Mouse (Mus musculus): ENCODE data around the gene Kctd10. TPM values are rescaled to one million over a fixed set of nuclear protein-coding genes. Genes with fewer than 3 reads are reported as not detected.
A peak's percentile ranks its signal among the peaks of the same experiment; 100 is the strongest.

Gene Kctd10
- 93.2 and 99.8 TPM in 2 replicates for polyA plus RNA-seq (2016; fragmentation: Nextera tagmentation; extraction: Ambion mirVana)

DNA sequence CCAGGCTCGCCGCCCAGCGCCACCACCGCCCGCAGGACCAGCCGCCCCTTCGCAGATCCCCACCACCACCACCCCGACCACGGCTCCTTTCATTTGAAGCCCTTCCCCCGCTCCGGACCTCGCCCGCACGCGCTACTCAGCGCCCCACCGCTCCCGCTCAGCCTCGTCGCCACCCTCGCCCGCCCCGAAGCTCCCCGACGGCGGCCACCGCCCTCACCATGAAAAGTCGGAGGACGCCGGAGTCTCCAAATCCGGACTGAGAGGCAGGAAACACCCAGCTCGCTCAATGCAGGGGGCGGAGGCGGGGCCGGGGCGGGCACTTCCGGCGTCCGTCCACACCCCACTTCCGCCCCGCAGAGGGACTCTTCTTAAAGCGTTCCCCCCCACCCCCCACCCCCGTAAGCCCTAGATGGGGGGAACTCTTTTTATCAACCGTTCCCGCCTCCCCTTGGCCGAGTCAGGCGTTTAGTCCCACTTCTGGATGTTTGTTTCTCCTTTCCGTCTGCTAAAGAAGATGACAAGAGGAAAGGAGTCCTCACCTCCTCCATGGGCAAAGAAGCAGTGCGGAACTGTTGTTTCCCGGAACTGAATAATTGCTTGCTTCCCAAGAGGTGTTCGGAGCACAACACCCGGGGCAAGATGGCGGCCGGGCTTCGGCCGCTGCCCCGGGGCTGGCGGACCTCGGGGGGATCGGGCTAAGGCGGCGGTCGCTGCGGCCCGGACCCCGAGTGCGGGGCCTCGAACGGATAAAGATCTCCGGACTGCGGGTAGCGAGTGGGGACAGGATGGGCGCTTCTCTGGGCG is at the start of gene Kctd10, which contains the start of gene Ube3b:
Kctd10 (minus strand) TSS at position 300 of the 804 bp plus-strand sequence.
Ube3b (plus strand) TSS at position 399 of the 804 bp plus-strand sequence.
- ATAC-seq (ENCODE audit: low FRiP score, low read depth): peak; percentile 93
- H3K27ac ChIP-seq: peak within 1 kb of the TSS; percentile 57; the same call in 1 of the 2 replicates
- peak within 1 kb of the TSS; percentile 91 for H3K9ac ChIP-seq
- H3K4me1 ChIP-seq: peaks cover 43% of the 10 kb centered on the region
- WGBS: 1% methylated on average over 74 of the region's 74 CpGs
- peak within 1 kb of the TSS; percentile 87 for H3K4me2 ChIP-seq (replicated peaks)
- H3K27me3 ChIP-seq (replicated peaks): no peaks in the 10 kb centered on the region
- no peaks in the 10 kb centered on the region for H3K9me3 ChIP-seq
- H3K36me3 ChIP-seq: peaks cover 22% of the 10 kb centered on the region
- peak within 1 kb of the TSS; percentile 86 for H3K4me3 ChIP-seq

- WGBS: 84% methylated on average over 7 of the region's 7 CpGs
- no peak overlapping the region for H3K9ac ChIP-seq
- no peak overlapping the region for H3K4me3 ChIP-seq
- peaks cover 19% of the 10 kb centered on the region for H3K4me1 ChIP-seq
- H3K9me3 ChIP-seq: no peaks in the 10 kb centered on the region
- H3K4me2 ChIP-seq (replicated peaks): no peak overlapping the region
- ATAC-seq (ENCODE audit: low FRiP score, low read depth): no peak
- H3K27me3 ChIP-seq (replicated peaks): no peaks in the 10 kb centered on the region; the same call in 1 of the 2 replicates
- H3K27ac ChIP-seq: no peak overlapping the region
- no peaks in the 10 kb centered on the region; the same call in 1 of the 2 replicates for H3K36me3 ChIP-seq
Measured at GRCm38 (mm10) chr5:114429781-114430180, 49.5 kb upstream of the Kctd10 start.

GRCm38 (mm10) chr5:114428621-114429020 is 48.3 kb upstream of the Kctd10 start:
- H3K4me2 ChIP-seq (replicated peaks): no peak overlapping the region
- no peak for ATAC-seq (ENCODE audit: low FRiP score, low read depth)
- no peaks in the 10 kb centered on the region for H3K36me3 ChIP-seq
- 50% methylated on average over 18 of the region's 18 CpGs for WGBS
- H3K4me1 ChIP-seq: peaks cover 24% of the 10 kb centered on the region
- no peak overlapping the region for H3K27ac ChIP-seq
- H3K27me3 ChIP-seq (replicated peaks): no peaks in the 10 kb centered on the region; the same call in 1 of the 2 replicates
- no peak overlapping the region for H3K9ac ChIP-seq
- no peaks in the 10 kb centered on the region for H3K9me3 ChIP-seq
- no peak overlapping the region for H3K4me3 ChIP-seq

DNA sequence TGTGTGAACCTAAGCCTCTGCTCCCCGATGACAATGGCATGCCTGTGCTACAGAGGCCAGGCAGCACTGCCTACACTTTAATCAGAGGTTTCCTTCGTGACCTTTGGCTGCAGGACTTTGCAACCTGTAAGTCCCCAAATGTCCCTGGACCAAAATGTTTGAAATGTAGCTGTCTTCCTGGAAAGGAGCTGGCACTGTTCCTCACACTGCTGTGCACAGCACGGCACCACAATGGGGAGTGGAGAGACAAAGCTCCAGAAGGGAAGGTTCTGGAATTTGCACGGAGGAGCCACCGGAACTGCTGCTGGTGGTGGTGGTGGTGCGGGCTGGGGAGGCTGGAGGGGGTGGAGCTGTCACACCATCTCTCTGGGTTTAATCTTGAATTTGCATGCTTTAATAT is 46.4 kb upstream of the Kctd10 start:
- peaks cover 28% of the 10 kb centered on the region for H3K4me1 ChIP-seq
- H3K27ac ChIP-seq: no peak overlapping the region

GRCm38 (mm10) chr5:114423961-114424360 is 43.7 kb upstream of the Kctd10 start:
- ATAC-seq (ENCODE audit: low FRiP score, low read depth): no peak
- H3K9ac ChIP-seq: peak overlapping the region; percentile 13; the same call in 1 of the 2 replicates
- H3K27ac ChIP-seq: no peak overlapping the region
- H3K9me3 ChIP-seq: no peaks in the 10 kb centered on the region
- no peak overlapping the region for H3K4me2 ChIP-seq (replicated peaks)
- WGBS: 67% methylated on average over 5 of the region's 5 CpGs
- peaks cover 14% of the 10 kb centered on the region for H3K4me1 ChIP-seq
- H3K36me3 ChIP-seq: peaks cover 26% of the 10 kb centered on the region
- no peak overlapping the region for H3K4me3 ChIP-seq
- H3K27me3 ChIP-seq (replicated peaks): no peaks in the 10 kb centered on the region; the same call in 1 of the 2 replicates

More for the DNA sequence above, 46.4 kb upstream of the Kctd10 start:
- ATAC-seq (ENCODE audit: low FRiP score, low read depth): no peak
- no peaks in the 10 kb centered on the region; the same call in 1 of the 2 replicates for H3K27me3 ChIP-seq (replicated peaks)
- H3K4me2 ChIP-seq (replicated peaks): no peak overlapping the region
- 82% methylated on average over 6 of the region's 6 CpGs for WGBS
- H3K4me3 ChIP-seq: no peak overlapping the region
- no peaks in the 10 kb centered on the region for H3K9me3 ChIP-seq
- H3K9ac ChIP-seq: no peak overlapping the region
- H3K36me3 ChIP-seq: no peaks in the 10 kb centered on the region

DNA sequence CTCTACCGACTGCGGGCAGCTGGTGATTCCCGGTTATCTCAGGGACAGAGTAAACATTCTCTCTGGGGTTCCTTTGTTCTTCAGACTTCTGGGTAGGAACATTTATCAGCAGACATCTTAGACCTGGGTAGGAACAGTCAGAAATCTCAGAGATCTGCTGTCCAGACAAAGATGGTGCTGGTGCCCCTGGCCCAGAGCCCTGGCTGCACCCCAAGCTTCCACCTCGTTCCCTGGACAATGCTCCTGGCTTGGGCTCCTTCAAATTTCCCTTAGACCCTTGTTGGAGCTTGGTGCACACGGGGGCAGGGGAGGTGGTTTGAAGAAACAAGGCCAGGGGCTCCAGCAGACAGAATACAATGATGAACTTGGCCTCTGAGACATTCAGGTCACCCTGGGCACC is 42.3 kb upstream of the Kctd10 start:
- ATAC-seq (ENCODE audit: low FRiP score, low read depth): no peak
- Histone ChIP-seq H3K4me2 (replicated peaks) (no peak overlapping the region), H3K9me3 (no peaks in the 10 kb centered on the region), H3K36me3 (peaks cover 40% of the 10 kb centered on the region), H3K27ac (no peak overlapping the region), H3K9ac (no peak overlapping the region), H3K27me3 (replicated peaks) (no peaks in the 10 kb centered on the region; the same call in 1 of the 2 replicates), H3K4me3 (no peak overlapping the region), H3K4me1 (peaks cover 9% of the 10 kb centered on the region)
- 37% methylated on average over 5 of the region's 5 CpGs for WGBS

- H3K9ac ChIP-seq: no peak overlapping the region
- H3K4me2 ChIP-seq (replicated peaks): no peak overlapping the region
- WGBS: 80% methylated on average over 11 of the region's 11 CpGs
- H3K27ac ChIP-seq: no peak overlapping the region
- ATAC-seq (ENCODE audit: low FRiP score, low read depth): no peak
- peaks cover 9% of the 10 kb centered on the region for H3K4me1 ChIP-seq
- no peak overlapping the region for H3K4me3 ChIP-seq
- H3K36me3 ChIP-seq: peaks cover 48% of the 10 kb centered on the region
- H3K27me3 ChIP-seq (replicated peaks): no peaks in the 10 kb centered on the region; the same call in 1 of the 2 replicates
- no peaks in the 10 kb centered on the region for H3K9me3 ChIP-seq
Measured at GRCm38 (mm10) chr5:114421561-114422298, 41.4 kb upstream of the Kctd10 start.

GRCm38 (mm10) chr5:114418541-114418940 is 38.2 kb upstream of the Kctd10 start:
- no peak for ATAC-seq (ENCODE audit: low FRiP score, low read depth)
- Histone ChIP-seq H3K9me3 (no peaks in the 10 kb centered on the region), H3K27me3 (replicated peaks) (no peaks in the 10 kb centered on the region), H3K27ac (no peak overlapping the region), H3K9ac (no peak overlapping the region), H3K4me3 (no peak overlapping the region), H3K36me3 (peaks cover 80% of the 10 kb centered on the region), H3K4me2 (replicated peaks) (no peak overlapping the region), H3K4me1 (peaks cover 4% of the 10 kb centered on the region; the same call in 1 of the 2 replicates)
- 84% methylated on average over 8 of the region's 8 CpGs for WGBS

GRCm38 (mm10) chr5:114416855-114417254 is 36.5 kb upstream of the Kctd10 start:
- Histone ChIP-seq H3K4me2 (replicated peaks) (no peak overlapping the region), H3K9ac (no peak overlapping the region), H3K27me3 (replicated peaks) (no peaks in the 10 kb centered on the region), H3K4me1 (no peaks in the 10 kb centered on the region), H3K27ac (no peak overlapping the region), H3K36me3 (peaks cover 97% of the 10 kb centered on the region), H3K4me3 (no peak overlapping the region), H3K9me3 (no peaks in the 10 kb centered on the region)
- WGBS: 88% methylated on average over 8 of the region's 8 CpGs
- ATAC-seq (ENCODE audit: low FRiP score, low read depth): no peak

GRCm38 (mm10) chr5:114415606-114416005 is 35.3 kb upstream of the Kctd10 start:
- WGBS: 96% methylated on average over 5 of the region's 5 CpGs
- peaks cover 99% of the 10 kb centered on the region for H3K36me3 ChIP-seq

GRCm38 (mm10) chr5:114413067-114413735 is 32.9 kb upstream of the Kctd10 start:
- WGBS: 89% methylated on average over 16 of the region's 16 CpGs
- Histone ChIP-seq H3K4me1 (no peaks in the 10 kb centered on the region), H3K4me2 (replicated peaks) (no peak overlapping the region), H3K4me3 (no peak overlapping the region), H3K27ac (no peak overlapping the region), H3K36me3 (peaks cover 99% of the 10 kb centered on the region), H3K27me3 (replicated peaks) (no peaks in the 10 kb centered on the region), H3K9me3 (no peaks in the 10 kb centered on the region), H3K9ac (no peak overlapping the region)
- ATAC-seq (ENCODE audit: low FRiP score, low read depth): no peak

More at GRCm38 (mm10) chr5:114415606-114416005, 35.3 kb upstream of the Kctd10 start:
- no peak overlapping the region for H3K27ac ChIP-seq
- no peaks in the 10 kb centered on the region for H3K4me1 ChIP-seq
- H3K9ac ChIP-seq: no peak overlapping the region
- H3K27me3 ChIP-seq (replicated peaks): no peaks in the 10 kb centered on the region
- no peak for ATAC-seq (ENCODE audit: low FRiP score, low read depth)
- H3K4me2 ChIP-seq (replicated peaks): no peak overlapping the region
- no peak overlapping the region for H3K4me3 ChIP-seq
- no peaks in the 10 kb centered on the region for H3K9me3 ChIP-seq

Measured in neural tube, embryonic 12.5 days (tissue).